Mouse (Mus musculus) liver, embryonic 11.5 days (tissue): ENCODE measurements around the gene AW011738. TPM values are rescaled to one million over a fixed set of nuclear protein-coding genes. Genes with fewer than 3 reads are reported as not detected.

ENCODE experiments used
- ATAC-seq: fragments of 200-750 bp; cut with Nextera tagmentation; replicated peaks from 2 replicates; pipeline ENCODE4 v1.8.0; 2017; ENCODE audit warnings: moderate number of reproducible peaks, mild to moderate bottlenecking, moderate TSS enrichment, moderate library complexity; ENCODE audit not compliant: low FRiP score
- DNase-seq: peaks from one replicate; pipeline ENCODE4 v3.0.0-alpha.2; 2017; ENCODE audit warnings: low spot score
- H3K27ac ChIP-seq: fragments of 300-500 bp; sonication (generic); 2 replicates; pipeline ENCODE4 v1.5.1; 2014; ENCODE audit warnings: mild to moderate bottlenecking, low read depth, low read length, control low read depth
- H3K27me3 ChIP-seq: fragments of 300-500 bp; sonication (generic); replicated peaks from 2 replicates; pipeline ENCODE4 v1.6.1; 2014; ENCODE audit warnings: low read length, mixed read lengths; ENCODE audit not compliant: control insufficient read depth, insufficient read depth
- H3K36me3 ChIP-seq: fragments of 300-500 bp; sonication (generic); 2 replicates; pipeline ENCODE4 v1.6.1; 2014; ENCODE audit warnings: mild to moderate bottlenecking, low read length, moderate library complexity, mixed read lengths; ENCODE audit not compliant: control insufficient read depth, insufficient read depth
- H3K4me1 ChIP-seq: fragments of 300-500 bp; sonication (generic); replicated peaks from 2 replicates; pipeline ENCODE4 v1.6.1; 2014; ENCODE audit warnings: low read length, mixed read lengths; ENCODE audit not compliant: control insufficient read depth, insufficient read depth
- H3K4me2 ChIP-seq: fragments of 300-500 bp; sonication (generic); 2 replicates; pipeline ENCODE4 v1.6.1; 2014; ENCODE audit warnings: mild to moderate bottlenecking, control low read depth, moderate library complexity
- H3K4me3 ChIP-seq: fragments of 300-500 bp; sonication (generic); 2 replicates; pipeline ENCODE4 v1.5.1; 2014; ENCODE audit warnings: low read depth, low read length, control low read depth
- H3K9ac ChIP-seq: fragments of 300-500 bp; sonication (generic); 2 replicates; pipeline ENCODE4 v1.6.1; 2014; ENCODE audit warnings: low read depth, low read length, control low read depth
- H3K9me3 ChIP-seq: fragments of 300-500 bp; sonication (generic); 2 replicates; pipeline ENCODE4 v1.6.1; 2016; ENCODE audit warnings: low read length, inconsistent platforms, mixed read lengths; ENCODE audit not compliant: control insufficient read depth
- WGBS: fragments of 180-500 bp; shearing (Covaris S2); extraction: QIAGEN DNeasy Blood & Tissue Kit; methylation state at CpG from one replicate; pipeline ENCODE4 v1.1.7; 2014; 5-methylcytosine and 5-hydroxymethylcytosine counted together
- microRNA-seq: library from miRNA; unstranded; fragments of <30 nt; microRNA quantifications from one replicate; pipeline ENCODE4, GENCODE M21; 2017; ENCODE audit warnings: borderline number of aligned reads
- polyA plus RNA-seq: library from polyadenylated mRNA; unstranded; fragments of >200 nt; fragmentation: Nextera tagmentation; extraction: Ambion mirVana; gene quantifications from 2 replicates; pipeline ENCODE4 v1.2.1, GENCODE M21; 2014

Gene AW011738
- polyA plus RNA-seq, 1 experiment from 2014 or later = 0.08 TPM

DNA sequence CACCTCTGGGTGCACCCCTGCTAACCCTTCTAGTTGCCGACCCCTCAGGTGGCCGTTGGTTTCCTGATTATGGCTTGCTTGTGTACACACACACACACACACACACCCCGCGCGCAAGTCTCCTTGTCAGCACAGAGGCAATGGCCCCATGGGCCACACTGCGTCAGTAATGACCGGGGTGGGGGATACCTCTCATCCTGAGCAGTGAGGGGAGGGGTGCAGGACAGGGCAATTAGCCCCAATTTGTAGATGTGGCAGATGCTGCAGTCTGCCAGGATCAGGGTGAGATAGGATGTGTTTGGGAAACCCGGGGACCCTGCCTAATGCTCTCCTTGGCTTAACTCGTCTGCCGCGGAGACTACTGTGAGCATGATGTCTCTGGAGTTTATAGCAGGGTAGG lies 46.5 kb downstream of the AW011738 start:
- no peak overlapping the region for H3K4me2 ChIP-seq
- H3K9ac ChIP-seq = no peak overlapping the region
- peaks cover 21% of the 10 kb centered on the region for H3K4me1 ChIP-seq
- H3K36me3 ChIP-seq = peaks cover 39% of the 10 kb centered on the region
- peaks cover 6% of the 10 kb centered on the region for H3K27me3 ChIP-seq
- ATAC-seq (no peak), DNase-seq (no peak)
- WGBS = 70% methylated on average over 11 of the region's 11 CpGs
- H3K27ac ChIP-seq = 0 out of 2 replicates have a peak overlapping the region, but pooled peaks have one; percentile 24
- no peaks in the 10 kb centered on the region for H3K9me3 ChIP-seq
- no peak overlapping the region for H3K4me3 ChIP-seq

GRCm38 (mm10) chr4:156251081-156251480 lies 48.0 kb downstream of the AW011738 start:
- peak overlapping the region; percentile 49 for H3K9ac ChIP-seq
- H3K4me2 ChIP-seq = peak overlapping the region; percentile 54
- no peak overlapping the region for H3K4me3 ChIP-seq
- 79% methylated on average over 8 of the region's 8 CpGs for WGBS
- H3K27ac ChIP-seq = peak overlapping the region; percentile 82
- peaks cover 19% of the 10 kb centered on the region for H3K27me3 ChIP-seq
- no peaks in the 10 kb centered on the region for H3K9me3 ChIP-seq
- H3K4me1 ChIP-seq = peaks cover 31% of the 10 kb centered on the region
- H3K36me3 ChIP-seq = peaks cover 25% of the 10 kb centered on the region
- DNase-seq = no peak
- ATAC-seq = no peak

DNA sequence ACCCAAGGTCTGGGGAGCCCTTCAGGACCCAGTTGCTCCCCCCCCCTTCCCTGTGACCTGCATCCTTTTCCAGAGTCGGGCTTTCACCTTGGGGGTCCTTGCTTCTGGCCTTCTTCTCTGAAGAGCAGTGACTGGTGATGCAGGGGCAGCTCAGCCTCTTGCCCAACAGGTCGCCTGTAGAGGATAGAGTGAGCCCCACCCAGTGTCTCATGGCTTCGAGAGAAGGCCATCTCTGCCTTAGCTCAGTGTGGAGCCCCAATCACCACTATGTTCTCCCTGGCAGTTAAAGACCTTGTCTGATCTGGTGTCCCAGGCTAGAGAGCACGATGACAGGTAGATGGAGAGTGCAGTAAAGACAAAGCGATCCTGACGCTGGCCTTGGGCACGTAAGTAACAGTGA lies 49.0 kb downstream of the AW011738 start:
- ATAC-seq = peak; percentile 51
- 33% methylated on average over 7 of the region's 7 CpGs for WGBS
- H3K4me1 ChIP-seq = peaks cover 31% of the 10 kb centered on the region
- H3K4me2 ChIP-seq = peak overlapping the region; percentile 54
- H3K9me3 ChIP-seq = no peaks in the 10 kb centered on the region
- peaks cover 16% of the 10 kb centered on the region for H3K36me3 ChIP-seq
- H3K27ac ChIP-seq = peak overlapping the region; percentile 82
- no peak for DNase-seq
- peak overlapping the region; percentile 49 for H3K9ac ChIP-seq
- H3K4me3 ChIP-seq = no peak overlapping the region
- peaks cover 19% of the 10 kb centered on the region for H3K27me3 ChIP-seq

- H3K4me3 ChIP-seq = peak overlapping the region; percentile 3; the same call in 1 of the 2 replicates
- H3K9ac ChIP-seq = peak overlapping the region; percentile 49
- H3K4me2 ChIP-seq = peak overlapping the region; percentile 54
- WGBS = 38% methylated on average over 3 of the region's 3 CpGs
- peaks cover 19% of the 10 kb centered on the region for H3K27me3 ChIP-seq
- ATAC-seq (peak; percentile 11), DNase-seq (no peak)
- H3K9me3 ChIP-seq = no peaks in the 10 kb centered on the region
- H3K27ac ChIP-seq = peak overlapping the region; percentile 82
- H3K4me1 ChIP-seq = peaks cover 31% of the 10 kb centered on the region
- peaks cover 14% of the 10 kb centered on the region for H3K36me3 ChIP-seq
Observed at GRCm38 (mm10) chr4:156252619-156253018, 49.5 kb downstream of the AW011738 start.

GRCm38 (mm10) chr4:156253043-156253442 lies 49.9 kb downstream of the AW011738 start:
- peaks cover 31% of the 10 kb centered on the region for H3K4me1 ChIP-seq
- peak; percentile 89 for ATAC-seq

GRCm38 (mm10) chr4:156254361-156255077 lies 51.4 kb downstream of the AW011738 start:
- H3K27ac ChIP-seq = peak overlapping the region; percentile 30

More at GRCm38 (mm10) chr4:156253043-156253442, 49.9 kb downstream of the AW011738 start:
- Histone ChIP-seq H3K36me3 (peaks cover 9% of the 10 kb centered on the region), H3K4me2 (peak overlapping the region; percentile 54), H3K4me3 (0 out of 2 replicates have a peak overlapping the region, but pooled peaks have one; percentile 3), H3K27me3 (peaks cover 19% of the 10 kb centered on the region), H3K9me3 (no peaks in the 10 kb centered on the region), H3K27ac (peak overlapping the region; percentile 82), H3K9ac (peak overlapping the region; percentile 49)
- no peak for DNase-seq
- 18% methylated on average over 7 of the region's 7 CpGs for WGBS

More at GRCm38 (mm10) chr4:156254361-156255077, 51.4 kb downstream of the AW011738 start:
- Histone ChIP-seq H3K9ac (peak overlapping the region; percentile 67), H3K36me3 (no peaks in the 10 kb centered on the region), H3K4me2 (peak overlapping the region; percentile 54), H3K27me3 (peaks cover 19% of the 10 kb centered on the region), H3K4me1 (peaks cover 31% of the 10 kb centered on the region), H3K9me3 (no peaks in the 10 kb centered on the region), H3K4me3 (peak overlapping the region; percentile 35)
- DNase-seq = no peak
- WGBS = 6% methylated on average over 25 of the region's 30 CpGs
- ATAC-seq = peak; percentile 37

Small RNA genes within 50 kb of the gene (microRNA-seq; reads per million reads assigned to microRNA genes)
- 4.2 reads per million, percentile 9 among the genes with 10 or more reads in this experiment for gene Mir7658

Other genes starting within 250 kb of the AW011738 start
- 56.9 and 59.0 TPM in 2 replicates for gene C1qtnf12, start 241.0 kb upstream of the AW011738 start, polyA plus RNA-seq
- gene B3galt6, start 210.7 kb upstream of the AW011738 start, polyA plus RNA-seq = 12.1 and 13.0 TPM in 2 replicates
- 130 TPM in 2 replicates for gene Sdf4, start 210.4 kb upstream of the AW011738 start, polyA plus RNA-seq
- 0.85 TPM in 1 of 2 replicates, not detected in the other for gene Tnfrsf4, start 189.5 kb upstream of the AW011738 start, polyA plus RNA-seq
- gene Tnfrsf18, start 177.1 kb upstream of the AW011738 start, polyA plus RNA-seq = 0.92 and 1.0 TPM in 2 replicates
- 0.12 and 0.56 TPM in 2 replicates for gene Ttll10, start 143.9 kb upstream of the AW011738 start, polyA plus RNA-seq
- gene 9430015G10Rik, start 93.3 kb upstream of the AW011738 start, polyA plus RNA-seq = 34.5 and 39.4 TPM in 2 replicates
- 0.16 and 0.30 TPM in 2 replicates for gene Rnf223, start 72.8 kb upstream of the AW011738 start, polyA plus RNA-seq
- gene Agrn, start 5.8 kb upstream of the AW011738 start, polyA plus RNA-seq = 31.6 and 35.5 TPM in 2 replicates
- gene Isg15, start 2.5 kb upstream of the AW011738 start, polyA plus RNA-seq = 0.47 and 0.51 TPM in 2 replicates
- 0.25 TPM in 2 replicates for gene Perm1, start 12.6 kb downstream of the AW011738 start, polyA plus RNA-seq
- gene Plekhn1, start 31.6 kb downstream of the AW011738 start, polyA plus RNA-seq = 9.1 and 11.8 TPM in 2 replicates
- gene Noc2l, start 32.7 kb downstream of the AW011738 start, polyA plus RNA-seq = 152 and 155 TPM in 2 replicates
- gene Samd11, start 52.4 kb downstream of the AW011738 start, polyA plus RNA-seq = 8.9 and 9.7 TPM in 2 replicates
- not detected in 2 replicates for gene Vmn2r-ps159, start 127.8 kb downstream of the AW011738 start, polyA plus RNA-seq